Mouse (Mus musculus) bone marrow, adult 2 months (tissue): ENCODE results near the gene Creb1.

Experiments
- CTCF ChIP-seq: fragments of 200-500 bp; IDR thresholded peaks from 2 replicates; pipeline ENCODE4 v1.5.1; 2011; ENCODE audit warnings: low read length, control low read depth; ENCODE audit not compliant: control insufficient read depth, insufficient read depth
- POLR2A ChIP-seq: fragments of 200-500 bp; IDR thresholded peaks from 2 replicates; pipeline ENCODE4 v1.6.1; 2011; ENCODE audit warnings: low read depth, mild to moderate bottlenecking, control low read depth, low read length, borderline replicate concordance; ENCODE audit not compliant: control insufficient read depth

GRCm38 (mm10) chr1:64509678-64510077, 22.8 kb upstream of the Creb1 start:
- TF ChIP-seq CTCF (no peak), POLR2A (no peak)
